Mouse (Mus musculus) cerebellum, postnatal 4 days (tissue): ENCODE results near the gene Stag1.
A peak's percentile ranks its signal among the peaks of the same experiment; 100 is the strongest.
"Not testable (repeated sequence)": the region's sequence is repeated elsewhere in the genome, so short reads cannot be mapped to it uniquely, and the experiment has no call there.

Experiments used
- DNase-seq, 2 experiments: peaks; one replicate each; pipeline ENCODE4 v3.0.0; 2022; ENCODE audit warnings: low spot score in 2 of 2, mixed read lengths in 1 of 2

Stag1 gene

GRCm38 (mm10) chr9:100682285-100682684 lies 84.7 kb downstream of the Stag1 start:
- DNase-seq, result no peak

- DNase-seq, result peak in 1 of 2 experiments; percentile 23
These were observed 88.3 kb downstream of the Stag1 start for GRCm38 (mm10) chr9:100685769-100686487.

GRCm38 (mm10) chr9:100689765-100690316 lies 92.2 kb downstream of the Stag1 start:
- DNase-seq, result no peak

GRCm38 (mm10) chr9:100692239-100692638 lies 94.6 kb downstream of the Stag1 start:
- DNase-seq, result no peak

- no peak for DNase-seq
These were observed 98.9 kb downstream of the Stag1 start for GRCm38 (mm10) chr9:100696537-100696936.

- no peak for DNase-seq
These were observed 110.0 kb downstream of the Stag1 start for GRCm38 (mm10) chr9:100707644-100708043.

GRCm38 (mm10) chr9:100711665-100712064 lies 114.1 kb downstream of the Stag1 start:
- no peak for DNase-seq

GRCm38 (mm10) chr9:100724832-100725231 lies 127.2 kb downstream of the Stag1 start:
- DNase-seq, result not testable (repeated sequence)

- no peak for DNase-seq
These were observed 134.2 kb downstream of the Stag1 start for GRCm38 (mm10) chr9:100731839-100732238.

- no peak for DNase-seq
These were observed 136.4 kb downstream of the Stag1 start for GRCm38 (mm10) chr9:100733907-100734440.

- no peak for DNase-seq
These were observed 138.5 kb downstream of the Stag1 start for GRCm38 (mm10) chr9:100735993-100736645.

GRCm38 (mm10) chr9:100736646-100737031 lies 139.0 kb downstream of the Stag1 start:
- no peak for DNase-seq

GRCm38 (mm10) chr9:100777238-100777637 lies 179.6 kb downstream of the Stag1 start:
- DNase-seq, result not testable (repeated sequence)

- no peak for DNase-seq
These were observed 268.4 kb downstream of the Stag1 start for GRCm38 (mm10) chr9:100865984-100866383.

GRCm38 (mm10) chr9:100869635-100870034 lies 272.0 kb downstream of the Stag1 start:
- no peak for DNase-seq

- no peak for DNase-seq
These were observed 298.5 kb downstream of the Stag1 start for GRCm38 (mm10) chr9:100896111-100896510.

- no peak for DNase-seq
These were observed 300.4 kb downstream of the Stag1 start for GRCm38 (mm10) chr9:100898042-100898441.

GRCm38 (mm10) chr9:100910352-100910751 lies 312.8 kb downstream of the Stag1 start:
- DNase-seq, result no peak

- peak in 1 of 2 experiments; percentile 33 for DNase-seq
These were observed 319.5 kb downstream of the Stag1 start for GRCm38 (mm10) chr9:100917111-100917510.

GRCm38 (mm10) chr9:100926629-100927028 lies 329.0 kb downstream of the Stag1 start:
- DNase-seq, result no peak

- peak in 1 of 2 experiments; percentile 32 for DNase-seq
These were observed 344.4 kb downstream of the Stag1 start for GRCm38 (mm10) chr9:100942042-100942441.

- DNase-seq, result no peak
These were observed 347.2 kb downstream of the Stag1 start for GRCm38 (mm10) chr9:100944677-100945365.
